Mouse (Mus musculus): ENCODE data around the gene Rrnad1. TPM values are rescaled to one million over a fixed set of nuclear protein-coding genes. Genes with fewer than 3 reads are reported as not detected.

The Rrnad1 gene
- total RNA-seq, 2 experiments from 2014 or later: 3.6 to 3.9 TPM

GRCm38 (mm10) chr3:87951946-87952345 lies 21.4 kb upstream of the Rrnad1 start:
- DNase-seq: no peak

GRCm38 (mm10) chr3:87949955-87950515 lies 19.5 kb upstream of the Rrnad1 start:
- DNase-seq: no peak
- intact Hi-C loops (cut with DNase I; ENCODE audit: low total_unique reads): loop anchor here (10.0 kb wide), 1 partner anchor 105 kb away; the partner anchor contains the start of gene Naxe

More at GRCm38 (mm10) chr3:87951946-87952345, 21.4 kb upstream of the Rrnad1 start:
- intact Hi-C loops (cut with DNase I; ENCODE audit: low total_unique reads): no loop called here

GRCm38 (mm10) chr3:87949266-87949954 lies 18.9 kb upstream of the Rrnad1 start:
- intact Hi-C loops (cut with DNase I; ENCODE audit: low total_unique reads): loop anchor here (10.0 kb wide), 1 partner anchor 105 kb away; the partner anchor contains the start of gene Naxe
- DNase-seq: no peak

GRCm38 (mm10) chr3:87948378-87949265 lies 18.1 kb upstream of the Rrnad1 start, which contains the start of gene Crabp2:
Gene Crabp2 (plus strand): TSS chr3:87948666.
- intact Hi-C loops (cut with DNase I; ENCODE audit: low total_unique reads): loop anchor here (10.0 kb wide), 1 partner anchor 106 kb away; the partner anchor contains the start of gene Naxe
- DNase-seq: no peak

GRCm38 (mm10) chr3:87947811-87948199 lies 17.3 kb upstream of the Rrnad1 start:
- intact Hi-C loops (cut with DNase I; ENCODE audit: low total_unique reads): loop anchor here (10.0 kb wide), 1 partner anchor 107 kb away; the partner anchor contains the start of gene Naxe
- DNase-seq: no peak

- DNase-seq: no peak
- intact Hi-C loops (cut with DNase I; ENCODE audit: low total_unique reads): loop anchor here (10.0 kb wide), 1 partner anchor 108 kb away; the partner anchor contains the start of gene Naxe
Observed at GRCm38 (mm10) chr3:87947056-87947810, 16.7 kb upstream of the Rrnad1 start.

- intact Hi-C loops (cut with DNase I; ENCODE audit: low total_unique reads): loop anchor here (10.0 kb wide), 1 partner anchor 108 kb away; the partner anchor contains the start of gene Naxe
- DNase-seq: no peak
Observed at GRCm38 (mm10) chr3:87946541-87946860, 16.0 kb upstream of the Rrnad1 start.

- intact Hi-C loops (cut with DNase I; ENCODE audit: low total_unique reads): loop anchor here (10.0 kb wide), 1 partner anchor 109 kb away; the partner anchor contains the start of gene Naxe
- no peak for DNase-seq
Observed at GRCm38 (mm10) chr3:87945781-87946540, 15.4 kb upstream of the Rrnad1 start.

GRCm38 (mm10) chr3:87944838-87945600 lies 14.5 kb upstream of the Rrnad1 start:
- peak; percentile 50 for DNase-seq
- intact Hi-C loops (cut with DNase I; ENCODE audit: low total_unique reads): loop anchor here (10.0 kb wide), 1 partner anchor 110 kb away; the partner anchor contains the start of gene Naxe

- intact Hi-C loops (cut with DNase I; ENCODE audit: low total_unique reads): loop anchor here (10.0 kb wide), 1 partner anchor 111 kb away; the partner anchor contains the start of gene Naxe
Observed at GRCm38 (mm10) chr3:87943586-87943985, 13.1 kb upstream of the Rrnad1 start.

GRCm38 (mm10) chr3:87942471-87942870 lies 12.0 kb upstream of the Rrnad1 start:
- intact Hi-C loops (cut with DNase I; ENCODE audit: low total_unique reads): loop anchor here (10.0 kb wide), 1 partner anchor 112 kb away; the partner anchor contains the start of gene Naxe
- DNase-seq: no peak

More at GRCm38 (mm10) chr3:87943586-87943985, 13.1 kb upstream of the Rrnad1 start:
- no peak for DNase-seq

GRCm38 (mm10) chr3:87940611-87941010 lies 10.1 kb upstream of the Rrnad1 start:
- intact Hi-C loops (cut with DNase I; ENCODE audit: low total_unique reads): loop anchor here (10.0 kb wide), 1 partner anchor 114 kb away; the partner anchor contains the start of gene Naxe
- DNase-seq: no peak

- intact Hi-C loops (cut with DNase I; ENCODE audit: low total_unique reads): loop anchor here (2.0 to 10.0 kb wide), 2 partner anchors 25 to 49 kb away; no protein-coding TSS in a partner anchor
- DNase-seq: peak; percentile 84
Observed at GRCm38 (mm10) chr3:87935776-87936175, 5.3 kb upstream of the Rrnad1 start.

GRCm38 (mm10) chr3:87935201-87935600 lies 4.7 kb upstream of the Rrnad1 start:
- intact Hi-C loops (cut with DNase I; ENCODE audit: low total_unique reads): loop anchor here (10.0 kb wide), 1 partner anchor 50 kb away; no protein-coding TSS in a partner anchor
- DNase-seq: no peak

- intact Hi-C loops (cut with DNase I; ENCODE audit: low total_unique reads): loop anchor here (10.0 kb wide), 1 partner anchor 50 kb away; no protein-coding TSS in a partner anchor
- no peak for DNase-seq
Observed at GRCm38 (mm10) chr3:87934501-87934900, 4.0 kb upstream of the Rrnad1 start.

- intact Hi-C loops (cut with DNase I; ENCODE audit: low total_unique reads): loop anchor here (10.0 kb wide), 1 partner anchor 51 kb away; no protein-coding TSS in a partner anchor
- no peak for DNase-seq
Observed at GRCm38 (mm10) chr3:87934026-87934425, 3.5 kb upstream of the Rrnad1 start.

Data from gastrocnemius, postnatal 14 days (tissue).